Mouse (Mus musculus) gastrocnemius, postnatal 36 days (tissue): Measurements from ENCODE around the gene Etv4. TPM values are rescaled to one million over a fixed set of nuclear protein-coding genes. Genes with fewer than 3 reads are reported as not detected.

Experiments
- DNase-seq, 2 experiments: peaks; one replicate each; pipeline ENCODE4 v3.0.0; 2022
- intact Hi-C: fragments of 180-260 bp; cut with DNase I; formaldehyde crosslinking; loops from one replicate; pipeline ENCODE4 v1.15.1; 2025
- long read RNA-seq, 2 experiments: library from polyadenylated mRNA; stranded (forward); transcript quantifications; one replicate each; pipeline ENCODE4 v2.0.0; 2021
- total RNA-seq, 2 experiments: library from RNA; stranded (reverse); gene quantifications; 2 replicates each; pipeline ENCODE4 v1.2.3; 2021

The Etv4 gene
- 1 to 10 TPM; 4.9 to 5.1 TPM for total RNA-seq
- long read RNA-seq, experiment 1, partial matches to known transcripts = 1 of 9 reads
- long read RNA-seq, experiment 1, other reads (novel, unspliced or antisense) = 8 of 9 reads
- long read RNA-seq, experiment 2, partial matches to known transcripts = 0 of 1 reads
- long read RNA-seq, experiment 2, other reads (novel, unspliced or antisense) = 1 of 1 reads

DNA sequence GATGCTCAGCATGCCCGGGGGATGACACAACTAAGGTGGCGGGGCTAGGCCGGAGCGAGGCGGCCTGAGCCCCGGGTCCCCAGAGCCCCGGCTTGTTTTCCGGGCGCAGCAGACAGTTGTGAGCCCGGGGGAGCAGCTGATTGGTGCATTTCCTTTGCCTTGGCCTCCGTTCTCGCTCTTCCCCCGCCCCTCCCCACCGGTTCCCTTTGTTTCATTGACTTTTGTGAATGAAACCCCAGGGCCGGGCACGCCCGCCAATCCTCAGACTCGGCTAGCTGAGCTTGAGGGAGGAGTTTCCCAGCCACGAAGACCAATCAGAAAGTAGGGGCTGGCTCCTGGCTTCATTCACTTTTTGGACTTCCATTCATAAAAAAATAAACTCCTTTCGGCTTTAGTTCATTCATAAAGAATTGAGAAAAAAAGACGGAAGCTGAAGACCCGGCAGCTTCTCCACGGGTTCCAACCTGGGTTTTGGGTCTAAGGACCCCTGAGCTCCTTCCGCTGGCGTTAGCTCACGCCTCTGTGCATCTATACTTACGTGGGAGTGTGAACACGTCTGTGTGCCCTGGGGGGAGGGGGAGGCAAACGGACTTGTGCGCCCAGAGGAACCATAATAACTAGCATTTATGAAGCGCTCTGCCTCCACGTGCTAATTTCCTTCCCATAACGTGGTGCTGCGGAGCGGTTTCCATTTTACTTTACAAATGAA, at the start of gene Etv4:
Gene Etv4, minus strand, starts transcription at position 229 of the 709 bp plus-strand sequence.
- DNase-seq = peak; percentile 64 to 76

DNA sequence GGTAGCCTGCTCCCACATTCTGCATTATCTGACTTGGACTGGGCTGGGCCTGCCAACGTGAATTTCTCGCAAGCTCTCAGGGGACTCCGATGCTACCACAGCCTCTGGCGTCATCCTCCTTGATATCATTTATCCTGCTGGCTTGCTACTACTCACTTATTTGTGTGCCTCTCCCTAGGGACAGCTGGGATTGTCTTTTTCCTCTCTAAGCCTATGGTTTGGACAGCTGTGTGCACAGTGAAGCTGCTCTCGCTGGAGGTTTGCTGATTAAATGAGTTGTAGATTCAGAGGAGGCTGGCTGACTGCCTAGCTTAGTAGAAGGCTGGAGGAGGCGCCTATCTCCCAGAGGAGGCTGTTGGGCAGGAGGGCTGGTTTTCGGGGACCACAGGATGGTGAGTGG, 46.8 kb upstream of the Etv4 start:
- intact Hi-C loops = no loop called here
- DNase-seq = no peak

More for the DNA sequence above, at the start of gene Etv4:
- intact Hi-C loops = no loop called here

GRCm38 (mm10) chr11:101830616-101831015, 45.4 kb upstream of the Etv4 start:
- DNase-seq = no peak
- intact Hi-C loops = no loop called here

DNA sequence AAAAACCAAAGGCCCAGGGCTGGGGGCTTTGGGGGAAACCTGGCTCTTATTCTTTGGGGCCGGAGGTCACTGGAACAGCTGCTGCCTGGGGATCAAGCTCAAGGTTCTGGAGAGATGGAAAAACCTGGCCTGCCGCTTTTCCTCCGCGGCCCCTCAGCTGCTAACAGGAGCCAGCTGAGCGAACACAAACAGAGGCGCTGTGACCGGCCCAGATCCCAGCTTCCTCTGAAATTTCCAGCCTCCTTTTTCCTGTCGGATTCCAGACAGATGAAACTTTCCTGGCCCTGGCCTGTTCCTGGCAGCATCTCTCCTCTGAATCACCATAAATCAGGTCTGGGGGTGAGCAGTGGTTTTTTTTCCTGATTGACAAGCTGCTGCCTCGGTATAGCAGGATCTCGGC, 44.9 kb upstream of the Etv4 start:
- intact Hi-C loops = no loop called here
- DNase-seq = peak; percentile 52 to 56

GRCm38 (mm10) chr11:101828718-101829117, 43.5 kb upstream of the Etv4 start:
- DNase-seq = no peak
- intact Hi-C loops = no loop called here

DNA sequence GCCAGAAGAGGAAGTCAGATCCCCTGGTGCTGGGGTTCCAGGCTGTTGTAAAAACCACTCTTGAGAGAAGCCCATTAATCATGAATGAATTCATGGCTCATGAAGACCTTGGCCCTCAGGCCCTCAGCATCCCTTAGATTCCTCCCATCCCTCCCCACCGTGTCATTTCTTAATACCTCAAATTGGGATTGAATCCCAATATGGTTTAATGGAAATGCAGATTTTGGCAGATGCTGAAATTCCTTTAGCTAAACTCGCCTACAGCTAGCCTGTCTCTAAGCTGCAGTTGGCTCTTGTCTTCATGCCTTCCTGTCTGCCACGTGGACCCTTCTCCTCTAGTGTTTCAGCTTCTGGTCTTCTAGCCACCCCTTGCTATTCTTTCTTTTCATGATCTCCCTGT, 38.0 kb upstream of the Etv4 start:
- DNase-seq = no peak
- intact Hi-C loops = no loop called here

- DNase-seq = no peak
- intact Hi-C loops = no loop called here
These were observed 35.7 kb upstream of the Etv4 start for GRCm38 (mm10) chr11:101820899-101821298.

- no peak for DNase-seq
- intact Hi-C loops = no loop called here
These were observed 34.7 kb upstream of the Etv4 start for GRCm38 (mm10) chr11:101819853-101820252.

DNA sequence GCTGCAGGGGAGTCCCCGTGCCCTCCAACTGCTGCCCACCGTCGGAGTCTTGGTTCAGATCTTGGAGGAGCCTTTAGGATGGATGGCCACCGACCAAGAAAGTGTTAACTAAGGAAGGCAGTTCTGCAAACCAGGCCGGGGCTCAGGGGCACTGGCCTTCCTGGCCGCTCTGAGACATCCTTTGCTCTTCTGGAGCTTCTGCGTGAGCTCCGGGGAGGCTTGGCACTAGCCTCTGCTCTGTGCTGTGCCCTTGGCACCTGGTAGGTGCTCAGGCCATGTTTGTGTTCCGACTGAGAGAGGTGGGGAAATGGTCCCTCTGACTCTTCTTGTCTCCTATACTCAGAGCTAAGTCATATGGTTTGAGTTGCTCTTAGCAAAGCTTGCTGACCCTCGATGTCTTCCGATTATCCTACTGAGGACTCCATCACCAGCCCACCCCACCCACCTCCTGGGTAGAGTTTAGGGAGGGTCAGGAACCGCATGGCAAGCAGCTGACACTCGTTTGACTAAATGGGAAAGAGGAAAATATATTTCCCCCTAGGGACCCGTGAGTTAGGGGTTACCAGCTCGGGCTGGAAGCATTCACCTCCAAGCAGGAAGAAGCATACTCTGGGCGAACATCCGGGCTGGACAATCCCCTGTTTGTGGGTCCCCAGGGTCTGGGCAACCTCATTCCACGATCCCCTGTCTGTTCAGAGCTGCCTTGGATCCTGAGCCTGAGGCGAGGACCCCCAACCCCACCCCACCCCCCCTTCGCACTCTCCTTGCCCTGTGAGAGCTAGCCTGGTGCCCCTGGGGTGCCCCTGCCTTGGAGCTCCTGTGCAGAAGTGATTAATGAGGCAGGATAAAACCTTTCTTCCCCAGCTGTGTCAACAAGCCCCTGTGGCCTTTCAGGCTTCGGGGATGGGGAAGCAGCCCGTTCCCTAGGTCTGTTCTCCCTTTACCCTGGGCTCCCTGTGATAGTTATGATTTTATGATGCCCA, 30.2 kb upstream of the Etv4 start:
- intact Hi-C loops = no loop called here
- DNase-seq = no peak

GRCm38 (mm10) chr11:101814375-101815102, 29.4 kb upstream of the Etv4 start:
- intact Hi-C loops = loop anchor here (5.0 kb wide), 2 partner anchors 52 to 153 kb away; partner anchors contain the start of gene Sost
- DNase-seq = peak; percentile 75 to 81

DNA sequence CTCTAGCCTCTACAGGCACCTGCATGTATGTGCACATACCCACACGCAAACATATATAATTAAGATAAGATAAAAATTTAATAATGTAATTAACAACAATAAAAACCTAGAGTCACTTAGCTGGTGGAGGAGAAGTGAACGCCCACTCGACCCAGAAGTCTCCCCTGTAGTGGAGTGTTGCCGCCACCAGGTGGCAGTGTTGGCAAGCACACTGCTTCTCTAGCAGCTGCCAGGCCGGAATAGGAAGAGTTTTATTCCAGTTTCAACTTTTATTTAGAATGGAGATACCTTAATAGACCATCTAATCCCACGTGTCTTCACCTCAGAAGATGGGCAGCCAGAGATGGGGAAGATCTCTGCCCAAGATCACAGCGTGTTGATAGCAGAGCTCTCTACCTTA, 28.1 kb upstream of the Etv4 start:
- intact Hi-C loops = loop anchor here (1.0 to 5.0 kb wide), 3 partner anchors 51 to 154 kb away; partner anchors contain the start of gene Sost
- DNase-seq = peak; percentile 76 to 78

DNA sequence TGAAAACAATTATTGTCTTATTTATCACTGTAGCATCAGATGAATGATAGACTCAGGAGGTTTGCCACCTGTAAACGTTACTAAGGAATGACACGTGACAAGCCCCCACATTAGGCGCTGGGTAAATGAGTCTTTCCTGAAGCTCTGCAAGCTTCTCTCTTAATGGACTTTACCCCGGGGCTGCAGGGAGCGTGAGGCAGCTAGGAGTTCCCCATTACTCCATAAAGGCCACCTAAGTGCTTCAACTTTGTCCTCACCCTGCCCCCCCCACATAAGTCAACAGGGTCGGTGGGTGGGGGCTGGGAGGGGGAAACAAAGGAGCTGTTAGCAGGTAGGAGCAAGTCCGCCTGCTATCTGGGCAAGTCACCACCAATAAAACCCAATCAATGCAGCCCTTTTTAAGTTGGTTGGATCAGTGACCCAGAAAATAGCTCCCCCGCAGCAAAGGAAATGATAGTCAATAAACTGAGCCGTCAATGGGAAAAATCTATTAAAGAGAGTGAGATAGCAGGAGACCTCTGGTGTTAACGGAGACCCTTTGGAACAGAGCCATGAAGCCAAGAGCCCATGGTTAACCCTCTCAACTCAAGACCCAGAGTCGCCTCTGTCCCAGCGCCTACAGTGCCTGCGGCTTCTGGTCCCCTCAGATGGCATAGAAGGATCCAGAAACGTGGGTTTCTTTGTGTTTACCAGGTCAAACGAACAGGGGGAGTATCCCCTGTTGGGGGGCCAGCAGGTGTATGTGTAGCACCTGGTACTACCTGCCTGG, 24.1 kb upstream of the Etv4 start:
- DNase-seq = no peak
- intact Hi-C loops = no loop called here

GRCm38 (mm10) chr11:101807266-101807665, 22.1 kb upstream of the Etv4 start:
- no peak for DNase-seq
- intact Hi-C loops = no loop called here

- intact Hi-C loops = no loop called here
- no peak for DNase-seq
These were observed 21.6 kb upstream of the Etv4 start for GRCm38 (mm10) chr11:101806741-101807140.

DNA sequence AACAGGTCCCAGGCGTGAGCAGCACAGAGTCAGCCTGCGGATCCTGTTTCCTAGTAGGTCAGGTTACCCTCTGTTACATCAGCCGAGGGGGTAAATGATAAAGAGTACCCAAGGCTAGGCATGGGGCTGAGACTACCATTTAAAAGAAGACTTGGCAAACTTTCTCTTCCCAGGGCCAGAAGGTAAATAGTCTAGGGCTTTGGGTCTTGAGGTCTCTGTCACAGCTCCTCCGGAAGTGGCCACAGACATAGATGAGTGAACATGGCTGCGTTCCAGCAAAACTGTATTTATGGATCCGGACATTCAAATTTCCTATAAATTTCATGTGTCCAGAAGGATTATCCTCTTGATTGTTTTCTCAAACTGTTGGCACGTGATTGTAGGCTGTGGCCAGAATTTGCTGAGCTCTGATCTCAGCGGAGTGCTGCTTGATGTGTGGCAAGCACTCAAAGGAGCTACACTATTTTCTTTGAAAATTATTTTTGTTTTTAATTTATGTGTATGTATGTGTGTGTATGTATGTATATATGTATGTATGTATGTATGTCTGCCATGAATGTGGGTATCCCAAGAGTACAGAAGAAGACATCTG, 20.0 kb upstream of the Etv4 start:
- intact Hi-C loops = no loop called here
- no peak for DNase-seq

DNA sequence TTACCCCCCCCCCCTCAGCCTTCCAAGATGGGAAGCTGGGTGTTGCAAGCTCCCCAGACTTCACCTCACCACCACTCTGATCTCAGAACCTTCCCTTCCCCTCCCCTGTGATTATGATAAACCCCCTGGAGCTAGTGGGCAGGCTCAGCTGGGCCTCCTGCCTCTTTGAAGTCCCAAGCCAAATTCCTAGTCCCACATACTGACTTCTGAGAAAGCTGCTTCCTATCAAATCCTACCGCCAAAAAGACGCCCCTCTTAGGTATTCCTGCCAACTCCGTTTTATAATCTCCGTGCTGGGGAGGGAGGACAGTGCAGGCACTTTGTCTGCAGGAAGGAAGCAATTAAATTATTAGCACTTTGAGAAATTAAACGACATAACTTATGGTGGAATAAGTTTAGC, 16.2 kb upstream of the Etv4 start:
- no peak for DNase-seq
- intact Hi-C loops = no loop called here

GRCm38 (mm10) chr11:101798083-101798482, 12.9 kb upstream of the Etv4 start:
- no peak for DNase-seq
- intact Hi-C loops = no loop called here

- intact Hi-C loops = no loop called here
- DNase-seq = no peak
These were observed 12.2 kb upstream of the Etv4 start for GRCm38 (mm10) chr11:101797355-101797754.

- intact Hi-C loops = no loop called here
- DNase-seq = no peak
These were observed 5.8 kb upstream of the Etv4 start for GRCm38 (mm10) chr11:101790811-101791526.
